Mouse (Mus musculus): ENCODE measurements around the gene Btbd1.
"Not testable (repeated sequence)": the region's sequence is repeated elsewhere in the genome, so short reads cannot be mapped to it uniquely, and the experiment has no call there.

Gene Btbd1

GRCm38 (mm10) chr7:81849633-81850032 lies 20.4 kb upstream of the Btbd1 start:
- no peak for DNase-seq

- DNase-seq = no peak
Observed at GRCm38 (mm10) chr7:81849214-81849613, 20.0 kb upstream of the Btbd1 start.

- DNase-seq = peak; percentile 82 to 83
Observed at GRCm38 (mm10) chr7:81847777-81848176, 18.5 kb upstream of the Btbd1 start.

- no peak for DNase-seq
Observed at GRCm38 (mm10) chr7:81847010-81847409, 17.8 kb upstream of the Btbd1 start.

GRCm38 (mm10) chr7:81846008-81846407 lies 16.8 kb upstream of the Btbd1 start:
- no peak for DNase-seq

- DNase-seq = no peak
Observed at GRCm38 (mm10) chr7:81845313-81845712, 16.1 kb upstream of the Btbd1 start.

GRCm38 (mm10) chr7:81844801-81845200 lies 15.6 kb upstream of the Btbd1 start:
- DNase-seq = no peak

- DNase-seq = no peak
Observed at GRCm38 (mm10) chr7:81843903-81844302, 14.7 kb upstream of the Btbd1 start.

- no peak for DNase-seq
Observed at GRCm38 (mm10) chr7:81842998-81843397, 13.8 kb upstream of the Btbd1 start.

- no peak for DNase-seq
Observed at GRCm38 (mm10) chr7:81842141-81842540, 12.9 kb upstream of the Btbd1 start.

GRCm38 (mm10) chr7:81841439-81841838 lies 12.2 kb upstream of the Btbd1 start:
- DNase-seq = no peak

GRCm38 (mm10) chr7:81840661-81841181 lies 11.5 kb upstream of the Btbd1 start:
- DNase-seq = no peak

- no peak for DNase-seq
Observed at GRCm38 (mm10) chr7:81839746-81840145, 10.5 kb upstream of the Btbd1 start.

GRCm38 (mm10) chr7:81837771-81838170 lies 8.5 kb upstream of the Btbd1 start:
- DNase-seq = not testable (repeated sequence)

GRCm38 (mm10) chr7:81835430-81835829 lies 6.2 kb upstream of the Btbd1 start:
- no peak for DNase-seq

- no peak for DNase-seq
Observed at GRCm38 (mm10) chr7:81834847-81835246, 5.6 kb upstream of the Btbd1 start.

GRCm38 (mm10) chr7:81828681-81829378 lies 401 bp downstream of the Btbd1 start:
- DNase-seq = peak; percentile 75 to 77

- peak in 1 of 2 experiments; percentile 19 for DNase-seq
Observed at GRCm38 (mm10) chr7:81827806-81828667, 1.2 kb downstream of the Btbd1 start.

- peak; percentile 57 to 60 for DNase-seq
Observed at GRCm38 (mm10) chr7:81825381-81825780, 3.9 kb downstream of the Btbd1 start.

GRCm38 (mm10) chr7:81824906-81825305 lies 4.3 kb downstream of the Btbd1 start:
- no peak for DNase-seq

GRCm38 (mm10) chr7:81806067-81806466 lies 23.2 kb downstream of the Btbd1 start:
- no peak for DNase-seq

GRCm38 (mm10) chr7:81789095-81789757 lies 40.0 kb downstream of the Btbd1 start, which contains the start of gene 3110040N11Rik:
3110040N11Rik (minus strand) TSS chr7:81789478.
- DNase-seq = peak; percentile 91 to 94

- DNase-seq = peak; percentile 61 to 67
Observed at GRCm38 (mm10) chr7:81788536-81788935, 40.7 kb downstream of the Btbd1 start.

Measured in cerebellum, postnatal 10 days (tissue).